Comparison of ENCODE assay signal across 11 mouse cellular contexts in the genomic region with DNA sequence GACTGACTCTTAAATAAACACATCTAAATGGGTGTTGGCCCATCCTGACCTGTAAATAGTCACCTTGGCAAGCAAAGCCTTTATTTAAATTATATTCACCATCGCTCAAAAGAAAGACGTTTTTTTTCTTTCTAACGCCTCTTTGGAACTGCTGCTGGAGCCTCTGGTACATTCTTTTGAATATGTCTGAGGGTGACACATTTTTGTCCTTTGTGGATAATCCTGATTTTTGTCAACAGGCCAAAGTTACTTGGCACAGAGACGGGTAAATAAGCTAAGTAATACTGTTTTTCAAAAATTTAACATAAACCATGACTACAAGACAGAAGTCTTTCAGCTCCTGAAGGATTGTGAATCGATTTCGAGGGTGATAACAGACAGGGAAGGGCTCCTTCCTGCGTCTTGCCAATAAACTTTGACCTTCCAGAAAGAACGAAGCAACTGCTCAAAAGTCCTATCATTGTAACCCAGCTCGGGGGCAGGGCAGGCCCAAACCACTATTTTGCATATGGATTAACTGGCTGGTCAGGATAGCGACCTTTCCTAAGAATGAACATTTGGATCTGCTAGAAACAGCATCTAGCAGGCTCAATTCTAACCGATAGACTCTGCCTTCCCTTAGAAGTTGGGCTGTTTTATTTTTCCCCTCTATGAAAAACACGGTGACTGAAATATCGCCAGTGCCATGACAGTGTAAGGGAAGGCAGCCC. TPM values are rescaled to one million over a fixed set of nuclear protein-coding genes. Genes with fewer than 3 reads are reported as not detected.
DNase-seq lines count a peak whose midpoint lies in the region; ATAC-seq lines count a peak whose summit lies in the region.
"Had no signal": no experiment of that assay in that cellular context is flagged by ENCODE, and none has a peak within 500 bp of the region (broad histone marks: within the 10 kb centered on the region; RNA-seq: fewer than 3 reads in every experiment).

No protein-coding gene starts in this region.

- 44% methylated on average over 13 of the region's 13 CpGs for WGBS in liver, embryonic 13.5 days (ENCODE audit: insufficient replicate concordance)
- 24% methylated on average over 13 of the region's 13 CpGs for WGBS in midbrain, embryonic 16.5 days

- no peak for ATAC-seq in liver, embryonic 13.5 days (ENCODE audit: low read depth)
- no peak for ATAC-seq in midbrain, embryonic 16.5 days

- peak overlapping the region; percentile 23 for H3K27ac ChIP-seq in liver, embryonic 13.5 days
- peak overlapping the region; percentile 36 for H3K27ac ChIP-seq in midbrain, embryonic 16.5 days (ENCODE audit: low read length)

- no peaks in the 10 kb centered on the region for H3K27me3 ChIP-seq in liver, embryonic 13.5 days
- H3K27me3 ChIP-seq in midbrain, embryonic 16.5 days (ENCODE audit: control insufficient read depth, insufficient read depth, low read depth, low read length) = no peaks in the 10 kb centered on the region; the same call in 1 of the 2 replicates

- no peaks in the 10 kb centered on the region for H3K9me3 ChIP-seq in liver, embryonic 13.5 days (replicated peaks)
- no peaks in the 10 kb centered on the region for H3K9me3 ChIP-seq in midbrain, embryonic 16.5 days (replicated peaks; ENCODE audit: control insufficient read depth, low read length, poor library complexity, severe bottlenecking)

- H3K9ac ChIP-seq in liver, embryonic 13.5 days = no peak overlapping the region
- H3K9ac ChIP-seq in midbrain, embryonic 16.5 days (ENCODE audit: low read depth, low read length) = no peak overlapping the region

- peaks cover 38% of the 10 kb centered on the region for H3K4me1 ChIP-seq in liver, embryonic 13.5 days (replicated peaks)
- peaks cover 17% of the 10 kb centered on the region for H3K4me1 ChIP-seq in midbrain, embryonic 16.5 days (ENCODE audit: control insufficient read depth, insufficient read depth, low read length)

- DNase-seq in cerebellum, adult 9-10 months = peak; percentile 60
- DNase-seq in cerebellum, adult 8-10 months = no peak
- peak; percentile 56 for DNase-seq in liver, embryonic 13.5 days
- no peak for DNase-seq in liver
- DNase-seq in c-Kit-positive CD71-positive TER-119-positive erythroid progenitor cells, embryonic 14.5 days (ENCODE audit: low spot score) = peak; percentile 45
- no peak for DNase-seq in layer of hippocampus, adult 18-20 months (ENCODE audit: low spot score in 2 of 2)
- DNase-seq in frontal cortex, postnatal 10 days (ENCODE audit: low spot score in 2 of 2) = no peak
- DNase-seq: adrenal gland, adult 2 months; thymus, postnatal 4 days had no signal

- H3K4me3 ChIP-seq in liver, embryonic 13.5 days (replicated peaks) = no peak overlapping the region
- H3K4me3 ChIP-seq in midbrain, embryonic 16.5 days (ENCODE audit: low read depth, low read length) = no peak overlapping the region

- H3K36me3 ChIP-seq in liver, embryonic 13.5 days = no peaks in the 10 kb centered on the region
- H3K36me3 ChIP-seq in midbrain, embryonic 16.5 days (ENCODE audit: control insufficient read depth, insufficient read depth, low read length) = no peaks in the 10 kb centered on the region; the same call in 1 of the 2 replicates

- no peak overlapping the region for H3K4me2 ChIP-seq in liver, embryonic 13.5 days
- no peak overlapping the region for H3K4me2 ChIP-seq in midbrain, embryonic 16.5 days (ENCODE audit: low read length)

RNA-seq across cellular contexts. Expression of gene Gna13, which starts 3.4 kb away (rescaled TPM):
- 14.3 and 15.9 TPM in 2 replicates for polyA plus RNA-seq in liver, embryonic 13.5 days (2015; fragmentation: Nextera tagmentation; extraction: Ambion mirVana)
- polyA plus RNA-seq in midbrain, embryonic 16.5 days (2015; fragmentation: Nextera tagmentation; extraction: Ambion mirVana) = 17.6 and 20.5 TPM in 2 replicates
- total RNA-seq in layer of hippocampus, adult 18-20 months (2021) = 10 to 100 TPM; 55.5 to 59.9 TPM

RNA-seq across cellular contexts. Expression of gene 9930022D16Rik, which starts 54.5 kb away (rescaled TPM):
- not detected in 2 replicates for polyA plus RNA-seq in liver, embryonic 13.5 days (2015; fragmentation: Nextera tagmentation; extraction: Ambion mirVana)
- not detected in 2 replicates for polyA plus RNA-seq in midbrain, embryonic 16.5 days (2015; fragmentation: Nextera tagmentation; extraction: Ambion mirVana)
- total RNA-seq in layer of hippocampus, adult 18-20 months (2021) = not detected
- total RNA-seq: adrenal gland, adult 2 months; heart, postnatal 10 days had no signal
- polyA plus RNA-seq: adrenal gland, adult 2 months had no signal

Comparison
In these comparisons a context has a peak if more than half of its experiments do, and no peak if none do; other contexts are left out.
1. DNase-seq: peak in cerebellum, adult 9-10 months (single experiment), liver, embryonic 13.5 days (single experiment) and c-Kit-positive CD71-positive TER-119-positive erythroid progenitor cells, embryonic 14.5 days (single experiment); none in cerebellum, adult 8-10 months (single experiment), liver (single experiment), layer of hippocampus, adult 18-20 months (0 of 2) and frontal cortex, postnatal 10 days (0 of 2).